Mouse (Mus musculus) heart, embryonic 14.5 days (tissue): ENCODE measurements around the gene Slco1a6. TPM values are rescaled to one million over a fixed set of nuclear protein-coding genes. Genes with fewer than 3 reads are reported as not detected.
"Not testable (repeated sequence)": the region's sequence is repeated elsewhere in the genome, so short reads cannot be mapped to it uniquely, and the experiment has no call there.

ENCODE experiments used
- ATAC-seq: fragments of 200-750 bp; cut with Nextera tagmentation; 2 replicates; pipeline ENCODE4 v1.8.0; 2017; ENCODE audit warnings: low read depth, moderate TSS enrichment; ENCODE audit not compliant: insufficient number of reproducible peaks, insufficient read depth, low FRiP score
- H3K27ac ChIP-seq, 2 experiments: fragments of 200-500 bp in 1 of 2; fragments of 300-500 bp in 1 of 2; sonication (generic) in 1 of 2; replicated peaks in 1 of 2; 2 replicates each; pipeline ENCODE4 v1.5.1; 2012 to 2014; ENCODE audit warnings: low read depth in 2 of 2, low read length in 2 of 2, control low read depth in 1 of 2, mild to moderate bottlenecking in 1 of 2, mixed read lengths in 1 of 2; ENCODE audit not compliant: control insufficient read depth in 1 of 2, insufficient read depth in 1 of 2
- H3K27me3 ChIP-seq: fragments of 300-500 bp; sonication (generic); 2 replicates; pipeline ENCODE4 v1.6.1; 2014; ENCODE audit warnings: mild to moderate bottlenecking, low read length, control low read depth; ENCODE audit not compliant: control insufficient read depth, insufficient read depth
- H3K36me3 ChIP-seq: fragments of 300-500 bp; sonication (generic); 2 replicates; pipeline ENCODE4 v1.6.1; 2014; ENCODE audit warnings: mild to moderate bottlenecking, control low read depth, low read length, mixed read lengths; ENCODE audit not compliant: control insufficient read depth, insufficient read depth
- H3K4me1 ChIP-seq, 2 experiments: fragments of 200-500 bp in 1 of 2; fragments of 300-500 bp in 1 of 2; sonication (generic) in 1 of 2; 2 replicates each; pipeline ENCODE4 v1.6.1; 2012 to 2014; ENCODE audit warnings: low read length in 2 of 2, control low read depth in 1 of 2, mixed read lengths in 1 of 2; ENCODE audit not compliant: control insufficient read depth in 2 of 2, insufficient read depth in 2 of 2
- H3K4me2 ChIP-seq: fragments of 300-500 bp; sonication (generic); 2 replicates; pipeline ENCODE4 v1.6.1; 2014; ENCODE audit warnings: mild to moderate bottlenecking, low read length
- H3K4me3 ChIP-seq, 2 experiments: fragments of 200-500 bp in 1 of 2; fragments of 300-500 bp in 1 of 2; sonication (generic) in 1 of 2; 2 replicates each; pipeline ENCODE4 v1.5.1; 2012 to 2014; ENCODE audit warnings: low read length in 2 of 2, mild to moderate bottlenecking in 2 of 2, control low read depth in 1 of 2, low read depth in 1 of 2, moderate library complexity in 1 of 2; ENCODE audit not compliant: control insufficient read depth in 1 of 2, insufficient read depth in 1 of 2
- H3K9ac ChIP-seq: fragments of 300-500 bp; sonication (generic); 2 replicates; pipeline ENCODE4 v1.6.1; 2014; ENCODE audit warnings: mild to moderate bottlenecking, low read length
- H3K9me3 ChIP-seq: fragments of 300-500 bp; sonication (generic); 2 replicates; pipeline ENCODE4 v1.6.1; 2016; ENCODE audit warnings: low read length, control low read depth; ENCODE audit not compliant: control insufficient read depth
- WGBS: fragments of 180-500 bp; shearing (Covaris S2); extraction: QIAGEN DNeasy Blood & Tissue Kit; methylation state at CpG from one replicate; pipeline ENCODE4 v1.1.7; 2014; 5-methylcytosine and 5-hydroxymethylcytosine counted together
- polyA plus RNA-seq: library from polyadenylated mRNA; unstranded; fragments of >200 nt; fragmentation: Nextera tagmentation; extraction: Ambion mirVana; gene quantifications from 2 replicates; pipeline ENCODE4 v1.2.1, GENCODE M21; 2014

The Slco1a6 gene
- polyA plus RNA-seq, 1 experiment from 2014 or later: not detected

- Histone ChIP-seq H3K9ac (no peak overlapping the region), H3K9me3 (no peaks in the 10 kb centered on the region), H3K27ac (no peak overlapping the region), H3K4me3 (no peak overlapping the region), H3K4me2 (no peak overlapping the region), H3K36me3 (no peaks in the 10 kb centered on the region), H3K4me1 (no peaks in the 10 kb centered on the region), H3K27me3 (no peaks in the 10 kb centered on the region)
- WGBS: 89% methylated on average over 3 of the region's 3 CpGs
- ATAC-seq: no peak
These were observed 96.5 kb downstream of the Slco1a6 start for GRCm38 (mm10) chr6:142111667-142112305.

- no peak overlapping the region for H3K4me3 ChIP-seq
- WGBS: 77% methylated on average over 3 of the region's 3 CpGs
- H3K27ac ChIP-seq: no peak overlapping the region
- H3K9ac ChIP-seq: no peak overlapping the region
- no peak overlapping the region for H3K4me2 ChIP-seq
- H3K27me3 ChIP-seq: no peaks in the 10 kb centered on the region
- H3K36me3 ChIP-seq: no peaks in the 10 kb centered on the region
- H3K9me3 ChIP-seq: no peaks in the 10 kb centered on the region
- no peak for ATAC-seq
- no peaks in the 10 kb centered on the region for H3K4me1 ChIP-seq
These were observed 117.2 kb downstream of the Slco1a6 start for GRCm38 (mm10) chr6:142091126-142091525.

GRCm38 (mm10) chr6:142058281-142058680, 150.0 kb downstream of the Slco1a6 start:
- not testable (repeated sequence) for H3K9me3 ChIP-seq, H3K36me3 ChIP-seq
- WGBS: 77% methylated on average over 3 of the region's 3 CpGs

GRCm38 (mm10) chr6:142047689-142048088, 160.6 kb downstream of the Slco1a6 start:
- Histone ChIP-seq H3K9me3 (no peaks in the 10 kb centered on the region), H3K9ac (no peak overlapping the region), H3K36me3 (no peaks in the 10 kb centered on the region), H3K4me3 (no peak overlapping the region), H3K27ac (no peak overlapping the region), H3K4me1 (no peaks in the 10 kb centered on the region), H3K4me2 (no peak overlapping the region), H3K27me3 (no peaks in the 10 kb centered on the region)
- no peak for ATAC-seq
- 75% methylated on average over 1 of the region's 1 CpGs for WGBS

More at GRCm38 (mm10) chr6:142058281-142058680, 150.0 kb downstream of the Slco1a6 start:
- not testable (repeated sequence) for H3K27me3 ChIP-seq, H3K9ac ChIP-seq, H3K4me1 ChIP-seq, H3K4me2 ChIP-seq, H3K27ac ChIP-seq, ATAC-seq, H3K4me3 ChIP-seq

GRCm38 (mm10) chr6:142045746-142046145, 162.6 kb downstream of the Slco1a6 start:
- no peaks in the 10 kb centered on the region for H3K36me3 ChIP-seq
- 72% methylated on average over 2 of the region's 2 CpGs for WGBS
- H3K9me3 ChIP-seq: 0 out of 2 replicates have a peak, but pooled peaks cover under 1% of the 10 kb centered on the region
- H3K4me3 ChIP-seq: no peak overlapping the region
- no peaks in the 10 kb centered on the region for H3K4me1 ChIP-seq
- no peak overlapping the region for H3K27ac ChIP-seq
- H3K4me2 ChIP-seq: no peak overlapping the region
- ATAC-seq: no peak
- no peak overlapping the region for H3K9ac ChIP-seq
- no peaks in the 10 kb centered on the region for H3K27me3 ChIP-seq

GRCm38 (mm10) chr6:142041896-142042295, 166.4 kb downstream of the Slco1a6 start:
- WGBS: 82% methylated on average over 3 of the region's 3 CpGs
- Histone ChIP-seq H3K27me3 (no peaks in the 10 kb centered on the region), H3K4me2 (no peak overlapping the region), H3K27ac (no peak overlapping the region), H3K9me3 (0 out of 2 replicates have a peak, but pooled peaks cover 4% of the 10 kb centered on the region), H3K9ac (no peak overlapping the region), H3K4me3 (no peak overlapping the region), H3K36me3 (no peaks in the 10 kb centered on the region), H3K4me1 (no peaks in the 10 kb centered on the region)
- ATAC-seq: no peak

- H3K4me1 ChIP-seq: no peaks in the 10 kb centered on the region
- no peak overlapping the region for H3K27ac ChIP-seq
- H3K4me3 ChIP-seq: no peak overlapping the region
- H3K9ac ChIP-seq: no peak overlapping the region
- 0 out of 2 replicates have a peak, but pooled peaks cover 4% of the 10 kb centered on the region for H3K9me3 ChIP-seq
- ATAC-seq: no peak
- no peaks in the 10 kb centered on the region for H3K27me3 ChIP-seq
- H3K4me2 ChIP-seq: no peak overlapping the region
- H3K36me3 ChIP-seq: no peaks in the 10 kb centered on the region
- 53% methylated on average over 16 of the region's 16 CpGs for WGBS
These were observed 167.8 kb downstream of the Slco1a6 start for GRCm38 (mm10) chr6:142040306-142041175.
